Mouse (Mus musculus): ENCODE measurements around the gene Fam163b. TPM values are rescaled to one million over a fixed set of nuclear protein-coding genes. Genes with fewer than 3 reads are reported as not detected.

Fam163b gene
- polyA plus RNA-seq, 1 experiment from 2014 or later = 0.43 TPM

DNA sequence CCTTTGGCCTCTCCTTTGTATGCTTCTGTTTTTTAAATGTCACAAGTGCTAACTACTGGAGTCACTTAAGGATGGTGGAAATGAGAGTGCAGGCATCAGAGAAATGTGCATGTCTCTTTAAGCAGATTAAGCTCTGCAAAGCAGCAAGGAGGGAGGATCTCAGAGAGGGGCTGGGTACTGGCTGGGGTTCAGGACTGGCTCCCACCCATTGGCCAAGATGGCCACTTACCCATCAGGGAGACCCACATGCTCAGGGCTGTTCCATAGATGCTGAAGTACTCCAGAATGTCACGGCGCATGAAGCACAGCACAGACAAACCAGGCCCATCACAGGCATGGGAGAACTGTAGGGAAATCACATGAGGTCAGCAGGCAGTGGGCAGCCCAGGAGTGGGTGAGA is 75.2 kb downstream of the Fam163b start:
- no peak overlapping the region for H3K4me2 ChIP-seq (replicated peaks; ENCODE audit: low read depth, low read length)
- no peaks in the 10 kb centered on the region for H3K36me3 ChIP-seq (ENCODE audit: insufficient read depth, low read length)
- no peak overlapping the region for H3K9ac ChIP-seq (replicated peaks; ENCODE audit: low read depth)
- no peak overlapping the region for H3K4me3 ChIP-seq (ENCODE audit: low read depth, low read length)
- H3K27ac ChIP-seq (ENCODE audit: low read length) = no peak overlapping the region
- TF ChIP-seq CTCF (IDR thresholded peaks at IDR 0.05) (no peak), EP300 (IDR thresholded peaks at IDR 0.05) (no peak)
- DNase-seq (ENCODE audit: low spot score) (no peak), ATAC-seq (no peak)
- WGBS = 76% methylated on average over 2 of the region's 2 CpGs
- H3K27me3 ChIP-seq (replicated peaks; ENCODE audit: insufficient read depth, low read length) = no peaks in the 10 kb centered on the region
- H3K9me3 ChIP-seq (ENCODE audit: low read length) = no peaks in the 10 kb centered on the region
- 0 out of 2 replicates have a peak, but pooled peaks cover 9% of the 10 kb centered on the region for H3K4me1 ChIP-seq (ENCODE audit: insufficient read depth, low read depth, low read length)

Other genes with a start within 250 kb of the Fam163b start
- gene Surf6, start 239.6 kb downstream of the Fam163b start, polyA plus RNA-seq (2015; fragmentation: Nextera tagmentation; extraction: Ambion mirVana) = 11.8 and 13.5 TPM in 2 replicates
- 32.6 and 33.8 TPM in 2 replicates for gene Med22, start 231.8 kb downstream of the Fam163b start, polyA plus RNA-seq (2015; fragmentation: Nextera tagmentation; extraction: Ambion mirVana)
- 380 and 417 TPM in 2 replicates for gene Rpl7a, start 231.7 kb downstream of the Fam163b start, polyA plus RNA-seq (2015; fragmentation: Nextera tagmentation; extraction: Ambion mirVana)
- gene Surf2, start 226.1 kb downstream of the Fam163b start, polyA plus RNA-seq (2015; fragmentation: Nextera tagmentation; extraction: Ambion mirVana) = 23.0 and 23.8 TPM in 2 replicates
- 59.6 and 59.7 TPM in 2 replicates for gene Surf1, start 226.0 kb downstream of the Fam163b start, polyA plus RNA-seq (2015; fragmentation: Nextera tagmentation; extraction: Ambion mirVana)
- gene Surf4, start 208.6 kb downstream of the Fam163b start, polyA plus RNA-seq (2015; fragmentation: Nextera tagmentation; extraction: Ambion mirVana) = 167 and 171 TPM in 2 replicates
- gene Stkld1, start 208.4 kb downstream of the Fam163b start, polyA plus RNA-seq (2015; fragmentation: Nextera tagmentation; extraction: Ambion mirVana) = 0.13 and 0.24 TPM in 2 replicates
- 21.4 and 22.1 TPM in 2 replicates for gene Rexo4, start 178.1 kb downstream of the Fam163b start, polyA plus RNA-seq (2015; fragmentation: Nextera tagmentation; extraction: Ambion mirVana)
- 0.26 TPM in 2 replicates for gene Adamts13, start 169.1 kb downstream of the Fam163b start, polyA plus RNA-seq (2015; fragmentation: Nextera tagmentation; extraction: Ambion mirVana)
- gene Cacfd1, start 132.6 kb downstream of the Fam163b start, polyA plus RNA-seq (2015; fragmentation: Nextera tagmentation; extraction: Ambion mirVana) = 39.9 and 42.1 TPM in 2 replicates
- gene Slc2a6, start 114.5 kb downstream of the Fam163b start, polyA plus RNA-seq (2015; fragmentation: Nextera tagmentation; extraction: Ambion mirVana) = 1.1 and 1.3 TPM in 2 replicates
- 0.36 and 0.76 TPM in 2 replicates for gene Mymk, start 70.3 kb downstream of the Fam163b start, polyA plus RNA-seq (2015; fragmentation: Nextera tagmentation; extraction: Ambion mirVana)
- 50.6 and 52.3 TPM in 2 replicates for gene Adamtsl2, start 63.1 kb downstream of the Fam163b start, polyA plus RNA-seq (2015; fragmentation: Nextera tagmentation; extraction: Ambion mirVana)
- gene Dbh, start 22.7 kb upstream of the Fam163b start, polyA plus RNA-seq (2015; fragmentation: Nextera tagmentation; extraction: Ambion mirVana) = 0.17 and 0.37 TPM in 2 replicates
- gene Sardh, start 105.8 kb upstream of the Fam163b start, polyA plus RNA-seq (2015; fragmentation: Nextera tagmentation; extraction: Ambion mirVana) = 11.5 and 12.6 TPM in 2 replicates

All from lung, postnatal 0 days (tissue).